7 mouse cellular contexts compared by ENCODE assay signal in genomic region chr7:140953800-140954732, GRCm38 (mm10). TPM values are rescaled to one million over a fixed set of nuclear protein-coding genes. Genes with fewer than 3 reads are reported as not detected.
DNase-seq lines count a peak whose midpoint lies in the region; ATAC-seq and TF ChIP-seq lines count a peak whose summit lies in the region.

No protein-coding gene starts in this region.

- H3K4me2 ChIP-seq in hindbrain, embryonic 13.5 days = peak overlapping the region; percentile 59

- peaks cover 31% of the 10 kb centered on the region for H3K4me1 ChIP-seq in hindbrain, embryonic 13.5 days (replicated peaks)
- peaks cover 94% of the 10 kb centered on the region for H3K4me1 ChIP-seq in megakaryocyte, embryonic 14.5 days

- 68% methylated on average over 15 of the region's 15 CpGs for WGBS in hindbrain, embryonic 13.5 days

- no peaks in the 10 kb centered on the region for H3K27me3 ChIP-seq in C2C12 (ENCODE audit: control insufficient read depth, insufficient read depth, insufficient read length)
- H3K27me3 ChIP-seq in hindbrain, embryonic 13.5 days = 0 out of 2 replicates have a peak, but pooled peaks cover 11% of the 10 kb centered on the region
- H3K27me3 ChIP-seq in megakaryocyte, embryonic 14.5 days (replicated peaks) = no peaks in the 10 kb centered on the region

- peak; percentile 45 for DNase-seq in NIH3T3 (ENCODE audit: low read depth)
- DNase-seq in ovary, postnatal 36 days (ENCODE audit: low spot score) = no peak
- DNase-seq in adrenal gland, postnatal 10 days = no peak
- no peak for DNase-seq in left cerebral cortex, adult 18-20 months (ENCODE audit: low spot score in 2 of 2)

- peaks cover 52% of the 10 kb centered on the region for H3K79me2 ChIP-seq in C2C12 (ENCODE audit: control insufficient read depth, insufficient read depth)

- ATAC-seq in hindbrain, embryonic 13.5 days (ENCODE audit: low FRiP score) = no peak

- no peak overlapping the region for H3K9ac ChIP-seq in hindbrain, embryonic 13.5 days

- no peak for TF ChIP-seq CTCF in C2C12 (IDR thresholded peaks at IDR 0.05; ENCODE audit: control insufficient read depth, insufficient read depth, insufficient read length)

- H3K9me3 ChIP-seq in hindbrain, embryonic 13.5 days = no peaks in the 10 kb centered on the region
- no peaks in the 10 kb centered on the region for H3K9me3 ChIP-seq in megakaryocyte, embryonic 14.5 days

- peak overlapping the region; percentile 47 for H3ac ChIP-seq in C2C12 (ENCODE audit: control insufficient read depth, insufficient read length, low read depth)

- H3K27ac ChIP-seq in hindbrain, embryonic 13.5 days = no peak overlapping the region

- H3K79me3 ChIP-seq in C2C12 (ENCODE audit: low read depth) = peaks cover 39% of the 10 kb centered on the region

- peak overlapping the region; percentile 82 for H3K4me3 ChIP-seq in C2C12 (ENCODE audit: insufficient read depth, poor library complexity, severe bottlenecking)
- H3K4me3 ChIP-seq in hindbrain, embryonic 13.5 days = peak overlapping the region; percentile 32
- H3K4me3 ChIP-seq in megakaryocyte, embryonic 14.5 days (replicated peaks) = peak overlapping the region; percentile 95

- peaks cover 13% of the 10 kb centered on the region for H3K36me3 ChIP-seq in C2C12 (ENCODE audit: control insufficient read depth, insufficient read depth)
- H3K36me3 ChIP-seq in hindbrain, embryonic 13.5 days = no peaks in the 10 kb centered on the region
- peaks cover 54% of the 10 kb centered on the region for H3K36me3 ChIP-seq in megakaryocyte, embryonic 14.5 days (replicated peaks; ENCODE audit: low read length)

TF ChIP-seq in C2C12, 6 proteins besides CTCF, POLR2A, EP300 and RAD21:
- no peak for TF ChIP-seq MAX (IDR thresholded peaks at IDR 0.05)
- TF ChIP-seq USF1 (IDR thresholded peaks at IDR 0.05; ENCODE audit: low read depth) = no peak
- TF ChIP-seq MYOD1 (IDR thresholded peaks at IDR 0.05; ENCODE audit: control insufficient read depth, insufficient read length, low read depth) = no peak
- no peak for TF ChIP-seq MYOG (IDR thresholded peaks at IDR 0.05; ENCODE audit: control insufficient read depth, extremely low read depth, insufficient read length)
- TF ChIP-seq CEBPB (IDR thresholded peaks at IDR 0.05; ENCODE audit: low read depth) = no peak
- TF ChIP-seq FOSL1 (IDR thresholded peaks at IDR 0.05; ENCODE audit: insufficient read depth, low read length, poor library complexity, severe bottlenecking) = no peak

RNA-seq across cellular contexts. Expression of gene Gm45717, which starts 1.7 kb away (rescaled TPM):
- polyA plus RNA-seq in C2C12 (2012; fragmentation: generic; extraction: Trizol) = not detected
- not detected in 2 replicates for polyA plus RNA-seq in hindbrain, embryonic 13.5 days (2015; fragmentation: Nextera tagmentation; extraction: Ambion mirVana)
- not detected in 2 replicates for polyA plus RNA-seq in megakaryocyte, embryonic 14.5 days (2012; ENCODE audit: insufficient read depth, low replicate concordance)
- total RNA-seq in adrenal gland, postnatal 10 days (2021) = not detected
- not detected for total RNA-seq in left cerebral cortex, adult 18-20 months (2021)

RNA-seq across cellular contexts. Expression of gene Ifitm2, which starts 1.7 kb away (rescaled TPM):
- 609 TPM for polyA plus RNA-seq in C2C12 (2012; fragmentation: generic; extraction: Trizol)
- 211 and 226 TPM in 2 replicates for polyA plus RNA-seq in hindbrain, embryonic 13.5 days (2015; fragmentation: Nextera tagmentation; extraction: Ambion mirVana)
- 93.8 and 722 TPM in 2 replicates for polyA plus RNA-seq in megakaryocyte, embryonic 14.5 days (2012; ENCODE audit: insufficient read depth, low replicate concordance)
- total RNA-seq in adrenal gland, postnatal 10 days (2021) = 100 to 1,000 TPM; 418 to 468 TPM
- total RNA-seq in left cerebral cortex, adult 18-20 months (2021) = 10 to 100 TPM; 13.3 to 16.1 TPM

RNA-seq across cellular contexts. Expression of gene Ifitm5, which starts 4.0 kb away (rescaled TPM):
- 0.44 TPM for polyA plus RNA-seq in C2C12 (2012; fragmentation: generic; extraction: Trizol)
- polyA plus RNA-seq in hindbrain, embryonic 13.5 days (2015; fragmentation: Nextera tagmentation; extraction: Ambion mirVana) = 0.36 and 1.7 TPM in 2 replicates
- not detected in 2 replicates for polyA plus RNA-seq in megakaryocyte, embryonic 14.5 days (2012; ENCODE audit: insufficient read depth, low replicate concordance)
- 1 to 10 TPM; 1.4 to 3.3 TPM for total RNA-seq in adrenal gland, postnatal 10 days (2021)
- total RNA-seq in left cerebral cortex, adult 18-20 months (2021) = not detected

RNA-seq across cellular contexts. Expression of gene Pgghg, which starts 12.9 kb away (rescaled TPM):
- polyA plus RNA-seq in C2C12 (2012; fragmentation: generic; extraction: Trizol) = 12.2 TPM
- 8.8 and 10.4 TPM in 2 replicates for polyA plus RNA-seq in hindbrain, embryonic 13.5 days (2015; fragmentation: Nextera tagmentation; extraction: Ambion mirVana)
- polyA plus RNA-seq in megakaryocyte, embryonic 14.5 days (2012; ENCODE audit: insufficient read depth, low replicate concordance) = 6.6 and 7.4 TPM in 2 replicates
- 10 to 100 TPM; 31.6 to 37.2 TPM for total RNA-seq in adrenal gland, postnatal 10 days (2021)
- 1 to 10 TPM; 4.4 to 6.7 TPM for total RNA-seq in left cerebral cortex, adult 18-20 months (2021)

RNA-seq across cellular contexts. Expression of gene Ifitm1, which starts 13.0 kb away (rescaled TPM):
- polyA plus RNA-seq in C2C12 (2012; fragmentation: generic; extraction: Trizol) = 60.7 TPM
- 13.4 and 13.6 TPM in 2 replicates for polyA plus RNA-seq in hindbrain, embryonic 13.5 days (2015; fragmentation: Nextera tagmentation; extraction: Ambion mirVana)
- 27.5 and 76.2 TPM in 2 replicates for polyA plus RNA-seq in megakaryocyte, embryonic 14.5 days (2012; ENCODE audit: insufficient read depth, low replicate concordance)
- total RNA-seq in adrenal gland, postnatal 10 days (2021) = 10 to 100 TPM; 12.2 to 12.4 TPM
- total RNA-seq in left cerebral cortex, adult 18-20 months (2021) = 1 to 10 TPM; 2.0 to 3.4 TPM

Comparison
In these comparisons a context has a peak if more than half of its experiments do, and no peak if none do; other contexts are left out.
1. H3K4me3 ChIP-seq: peak in every context shown above with its lines; median percentile 95 in megakaryocyte, embryonic 14.5 days; 82 in C2C12; 32 in hindbrain, embryonic 13.5 days.